Mouse (Mus musculus) c-Kit-positive CD71-negative TER-119-negative erythroid progenitor cells, embryonic 14.5 days (primary cell): ENCODE data around the gene Sgms2.

ENCODE experiments used
- DNase-seq: peaks from one replicate; pipeline ENCODE4 v3.0.0-alpha.2; 2013; ENCODE audit warnings: low read depth

Sgms2 gene

DNA sequence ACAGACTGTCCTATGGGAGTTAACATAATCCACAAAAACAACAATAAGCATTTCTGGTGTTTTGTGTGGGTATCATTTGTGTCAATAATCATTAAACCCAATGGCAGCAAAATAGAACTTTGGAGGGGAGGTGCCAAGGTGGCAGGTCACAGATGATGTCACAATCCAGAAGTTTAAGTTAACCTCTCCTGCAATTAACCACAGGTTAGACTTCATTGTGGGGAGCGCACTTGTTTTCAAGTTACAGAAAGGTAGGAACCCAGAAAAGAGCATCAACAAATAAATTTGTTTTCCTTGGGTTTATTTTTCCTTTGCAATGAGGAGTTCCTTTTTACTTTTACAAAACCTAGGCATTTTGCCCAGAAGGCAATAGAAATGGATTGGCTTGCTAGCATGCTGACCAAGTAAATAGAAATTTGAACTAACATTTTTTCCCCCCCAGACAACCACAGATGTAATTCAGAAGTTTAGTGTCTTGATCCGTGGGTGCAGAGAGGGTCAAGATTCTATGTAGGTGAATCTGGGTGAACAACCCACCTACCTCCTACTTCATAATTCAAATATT lies at the start of gene Sgms2:
Gene Sgms2, minus strand, starts transcription at position 51 of the 565 bp plus-strand sequence.
- DNase-seq: no peak

DNA sequence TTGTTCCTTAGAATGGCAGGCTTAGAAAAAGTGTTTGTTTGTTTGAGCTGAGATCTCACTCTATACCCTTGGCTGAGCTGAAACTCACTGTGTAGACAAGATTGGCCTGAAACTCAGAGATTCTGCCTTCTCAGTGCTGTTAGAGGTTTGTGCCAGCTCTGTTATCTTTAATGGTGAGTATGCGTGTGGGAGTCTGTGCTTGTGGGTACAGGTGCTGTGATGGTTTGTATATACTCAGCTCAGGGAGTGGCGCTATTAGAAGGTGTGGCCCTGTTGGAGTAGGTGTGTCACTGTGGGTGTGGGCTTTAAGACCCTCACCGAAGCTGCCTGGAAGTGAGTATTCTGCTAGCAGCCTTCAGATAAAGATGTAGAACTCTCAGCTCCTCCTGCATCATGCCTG lies 34.0 kb upstream of the Sgms2 start:
- DNase-seq: no peak

DNA sequence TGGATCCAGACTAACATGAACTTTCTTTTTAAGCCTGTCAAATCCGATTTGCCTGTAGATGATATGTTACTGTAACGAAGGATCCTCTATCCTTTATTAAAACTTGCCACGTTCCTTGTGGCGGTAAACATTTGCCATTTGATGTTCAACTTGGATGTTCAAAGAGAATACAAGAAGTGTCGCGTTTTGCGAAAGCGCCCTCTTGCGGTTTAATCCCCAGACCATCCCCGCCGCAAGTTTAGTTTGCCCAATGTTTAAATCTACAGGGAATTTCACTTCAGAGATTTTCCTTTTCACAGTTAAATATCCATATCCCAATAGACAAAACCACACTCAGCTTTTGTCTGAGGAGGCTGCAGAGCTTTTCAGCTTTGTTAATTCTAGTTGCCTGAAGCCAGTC lies 33.6 kb upstream of the Sgms2 start:
- DNase-seq: no peak

DNA sequence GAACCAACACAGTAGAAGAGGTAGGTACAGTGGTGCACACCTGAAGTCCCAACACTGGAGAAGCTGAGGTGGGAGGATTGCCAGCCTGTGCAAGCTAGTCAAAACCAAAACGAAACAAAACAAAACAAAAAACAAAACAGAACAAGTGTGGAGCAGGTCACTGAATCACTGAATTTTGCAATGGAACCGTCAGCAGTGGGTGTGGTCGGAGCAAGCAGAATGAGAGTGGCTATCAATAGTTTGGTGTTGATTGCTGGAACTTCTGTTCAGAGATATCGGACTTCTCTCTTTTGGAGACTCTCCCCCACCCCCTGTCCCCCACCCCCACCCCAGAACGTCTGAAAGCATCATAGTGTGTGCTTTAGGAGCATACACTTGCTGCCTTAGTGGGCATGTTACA lies 33.0 kb upstream of the Sgms2 start:
- DNase-seq: no peak

DNA sequence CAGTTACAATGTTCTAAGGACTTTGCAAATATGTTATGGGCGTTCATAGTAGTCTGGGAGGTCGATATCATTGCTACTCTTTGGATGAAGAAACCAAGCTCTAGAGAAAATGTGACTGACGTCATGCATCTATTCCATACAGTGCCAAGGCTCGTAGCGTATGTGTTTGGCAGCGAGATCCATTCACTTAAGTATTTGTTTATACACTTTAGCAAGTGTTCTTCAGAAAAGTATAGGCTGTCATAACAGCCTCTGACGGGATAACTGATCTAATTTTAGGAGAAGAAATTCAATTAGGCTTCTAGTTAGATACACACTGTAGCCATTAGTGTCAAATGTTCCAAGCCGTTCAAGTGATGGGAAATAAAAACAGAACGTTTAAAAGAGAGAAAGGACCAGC lies 32.5 kb upstream of the Sgms2 start:
- no peak for DNase-seq

DNA sequence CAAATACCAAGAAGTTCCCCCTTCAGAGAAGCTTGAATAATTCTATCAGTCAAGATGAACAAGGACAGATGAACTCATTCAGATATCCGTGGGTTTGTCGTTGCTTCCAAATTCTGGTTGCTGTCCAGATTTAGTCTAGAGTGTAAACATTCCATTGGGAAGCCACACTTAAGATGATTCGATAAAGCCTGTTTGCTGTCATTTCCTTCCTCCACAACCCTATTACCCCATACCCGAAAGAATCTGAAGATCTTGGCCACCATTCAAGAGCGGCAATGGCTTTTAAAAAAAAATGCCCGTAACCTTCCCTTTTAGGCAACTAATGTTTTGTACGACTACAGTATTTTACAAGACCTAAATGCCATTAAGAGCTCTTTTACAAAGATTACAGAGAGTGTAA lies 31.0 kb upstream of the Sgms2 start:
- no peak for DNase-seq

DNA sequence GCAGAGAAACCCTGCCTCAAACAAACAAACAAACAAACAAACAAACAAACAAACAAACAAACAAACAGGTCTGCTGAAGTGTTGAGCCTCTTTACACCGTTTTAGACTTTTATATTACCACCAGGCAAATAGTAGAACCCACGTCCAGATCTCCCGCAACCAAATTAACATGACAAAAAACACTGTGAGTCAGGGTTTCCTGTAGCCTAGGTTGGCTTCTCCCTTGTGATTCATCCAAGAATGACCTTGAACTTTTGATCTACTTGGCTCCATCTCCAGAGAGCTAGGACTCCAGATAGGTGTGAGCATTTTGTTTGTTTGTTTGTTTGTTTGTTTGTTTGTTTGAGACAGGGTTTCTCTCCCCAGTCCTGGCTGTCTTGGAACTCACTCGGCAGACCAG lies 30.0 kb upstream of the Sgms2 start:
- DNase-seq: no peak

DNA sequence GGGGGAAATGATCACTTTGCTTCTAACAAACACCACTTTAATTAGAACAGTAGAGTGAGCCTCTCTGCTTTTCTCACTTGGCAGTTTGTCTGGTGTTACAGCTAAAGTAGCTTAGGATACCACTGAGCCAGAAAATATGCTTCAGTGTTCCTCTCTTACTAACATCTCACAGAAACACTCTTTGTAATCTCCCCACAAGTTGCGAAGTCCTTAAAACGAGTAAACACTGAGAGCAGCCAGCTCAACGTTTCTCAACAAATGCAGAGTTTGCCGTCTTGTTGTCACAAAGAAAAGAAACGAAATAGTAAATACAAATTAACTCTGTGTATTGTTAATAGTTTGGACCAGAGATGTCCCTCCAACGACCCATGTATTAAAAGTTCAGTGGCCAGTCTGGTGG lies 26.5 kb upstream of the Sgms2 start:
- no peak for DNase-seq

DNA sequence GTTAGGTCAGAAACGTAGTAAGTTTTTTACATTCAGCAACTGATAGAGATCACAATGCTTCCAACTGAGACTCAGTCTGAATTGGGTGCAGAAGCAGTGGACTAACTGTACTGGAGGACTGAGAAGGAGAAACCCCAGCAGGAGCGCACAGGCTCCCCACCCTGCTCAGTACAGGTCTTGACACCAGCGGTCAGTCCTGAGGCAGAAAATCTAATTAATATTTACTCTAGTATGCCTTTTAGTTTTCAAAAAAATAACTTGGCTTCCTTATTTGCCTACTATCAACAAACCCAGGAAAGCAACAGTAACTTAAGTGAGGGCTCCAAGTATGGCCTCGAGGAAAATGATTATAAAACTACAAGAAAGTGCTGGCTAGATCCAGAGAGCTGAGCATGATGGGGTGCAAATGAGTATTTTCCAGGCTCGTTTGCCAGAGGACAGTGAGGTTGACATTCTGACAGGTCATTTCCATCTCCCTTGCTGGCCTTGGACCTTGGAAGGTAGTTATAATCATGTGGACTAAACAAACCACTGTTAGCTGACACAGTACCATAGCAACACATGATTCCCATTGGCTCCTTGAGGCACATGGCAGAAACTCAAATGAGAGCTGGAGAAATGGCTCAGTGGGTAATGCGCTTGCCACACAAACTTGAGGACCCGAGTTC lies 25.3 kb upstream of the Sgms2 start:
- DNase-seq: no peak

DNA sequence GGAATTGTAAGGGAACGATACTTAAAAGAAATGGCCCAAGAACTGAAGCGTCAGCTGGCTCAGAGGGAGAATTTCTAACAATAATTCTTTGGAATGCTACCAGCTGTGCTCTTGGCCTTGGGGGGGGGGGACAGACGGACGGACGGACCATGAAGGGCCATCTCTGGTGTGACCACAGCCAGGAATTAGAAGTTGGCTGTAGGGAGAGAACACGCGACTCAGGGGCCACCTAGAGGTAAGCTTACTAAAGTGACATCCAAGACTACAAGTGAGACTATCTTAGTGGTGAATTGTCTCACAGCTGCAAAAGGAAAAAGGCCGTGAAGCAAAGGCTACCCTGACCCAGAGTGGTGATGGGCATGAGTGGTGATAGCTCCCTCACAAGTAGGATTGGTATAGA lies 20.4 kb upstream of the Sgms2 start:
- DNase-seq: no peak

DNA sequence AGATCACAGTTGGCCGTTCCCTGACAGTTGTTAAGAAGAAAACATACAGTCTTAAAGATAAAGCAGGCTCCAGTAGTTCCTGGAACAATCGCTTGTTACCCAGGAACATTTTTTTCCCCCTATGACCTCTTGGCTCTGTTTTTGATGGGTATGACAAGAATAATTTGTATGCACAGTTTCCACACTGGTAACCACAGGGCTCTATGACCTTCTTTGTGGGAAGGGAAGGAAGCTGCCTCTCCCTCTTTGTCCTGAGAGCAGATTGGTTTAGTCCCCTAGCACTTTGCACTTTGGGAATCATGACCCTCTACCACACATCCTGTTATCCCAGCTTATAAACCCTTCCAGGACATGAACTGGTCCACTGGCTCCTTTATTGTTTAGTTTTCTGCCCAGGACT lies 16.8 kb upstream of the Sgms2 start:
- DNase-seq: no peak

DNA sequence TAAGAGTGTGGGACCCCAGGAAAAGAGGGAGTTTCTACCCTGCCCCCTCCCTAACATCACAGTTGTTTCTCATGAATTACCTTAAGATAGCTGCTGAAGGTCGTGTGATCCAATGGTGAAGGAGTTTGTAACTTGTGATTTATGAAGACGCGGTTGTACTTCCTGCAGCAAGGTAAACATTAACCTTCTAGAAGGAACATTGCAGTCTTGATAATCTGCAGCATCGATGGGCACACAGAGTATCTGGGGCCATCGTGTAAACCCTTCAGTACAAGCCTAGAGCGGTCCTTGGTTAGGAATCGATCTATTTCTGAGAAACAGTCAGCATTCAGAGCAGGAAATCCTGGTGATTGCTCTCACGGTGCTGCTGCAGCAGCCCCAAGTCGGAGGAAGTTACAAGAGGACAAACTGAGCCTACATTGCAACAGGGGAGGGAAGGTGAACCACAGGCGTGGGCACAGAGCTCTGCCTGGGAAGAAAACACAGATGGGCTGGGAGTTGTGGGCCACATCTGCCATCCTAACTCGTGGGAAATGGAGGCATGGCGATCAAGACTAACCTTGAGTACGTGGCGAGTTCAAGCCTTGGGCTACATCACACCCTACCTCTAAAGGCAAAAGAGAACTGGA lies 13.5 kb upstream of the Sgms2 start:
- no peak for DNase-seq

DNA sequence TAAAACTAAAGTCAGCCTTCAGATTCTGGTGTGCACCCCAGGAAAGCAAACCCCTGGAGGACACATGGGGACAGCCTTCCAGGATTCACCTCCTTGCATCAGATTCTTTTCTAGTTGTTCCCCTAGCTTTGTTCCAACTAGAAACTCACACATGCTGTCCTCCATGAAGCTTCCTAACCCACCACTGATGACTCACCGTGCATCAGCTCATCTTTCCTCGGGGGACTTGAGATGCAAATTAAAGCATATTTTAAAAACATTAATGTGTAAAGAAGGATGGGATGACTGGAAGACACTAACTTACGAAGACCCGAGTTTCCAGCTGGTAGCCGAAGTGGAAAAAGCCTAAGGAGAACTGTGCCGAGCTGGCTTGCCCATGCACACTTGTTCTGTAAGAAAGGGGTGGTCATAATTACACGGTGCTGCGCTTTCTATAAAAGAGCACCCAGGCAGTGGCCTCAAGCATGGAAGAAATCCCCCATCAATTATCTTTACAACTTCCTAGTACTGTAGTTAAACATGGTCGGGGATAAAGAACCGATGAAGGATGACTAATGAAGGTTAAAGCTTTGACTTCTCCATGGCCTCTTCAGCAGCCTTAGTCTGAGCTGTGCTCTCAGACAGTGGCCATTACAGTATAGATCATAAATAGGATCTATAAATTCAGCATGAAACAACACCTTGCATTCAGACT lies 10.6 kb upstream of the Sgms2 start:
- no peak for DNase-seq

DNA sequence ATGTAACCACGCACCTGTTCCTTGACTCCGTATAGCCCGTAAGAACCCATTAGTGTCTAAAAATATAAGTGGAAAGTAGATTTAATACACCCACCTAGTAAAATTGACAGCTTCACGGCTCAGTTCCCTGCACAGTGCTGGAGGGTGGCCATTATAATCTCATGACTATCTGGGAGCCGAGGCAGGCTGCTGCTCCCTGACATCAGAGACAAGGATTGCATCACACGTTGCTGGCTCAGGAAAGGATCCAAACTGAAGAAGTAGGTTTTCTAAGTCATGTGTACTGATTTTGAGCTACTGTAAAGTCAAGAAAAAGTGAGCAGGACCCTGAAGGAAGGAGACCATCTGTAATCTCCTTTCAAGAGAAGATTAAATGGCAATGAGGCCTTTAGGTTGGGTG lies 8.4 kb upstream of the Sgms2 start:
- DNase-seq: no peak

DNA sequence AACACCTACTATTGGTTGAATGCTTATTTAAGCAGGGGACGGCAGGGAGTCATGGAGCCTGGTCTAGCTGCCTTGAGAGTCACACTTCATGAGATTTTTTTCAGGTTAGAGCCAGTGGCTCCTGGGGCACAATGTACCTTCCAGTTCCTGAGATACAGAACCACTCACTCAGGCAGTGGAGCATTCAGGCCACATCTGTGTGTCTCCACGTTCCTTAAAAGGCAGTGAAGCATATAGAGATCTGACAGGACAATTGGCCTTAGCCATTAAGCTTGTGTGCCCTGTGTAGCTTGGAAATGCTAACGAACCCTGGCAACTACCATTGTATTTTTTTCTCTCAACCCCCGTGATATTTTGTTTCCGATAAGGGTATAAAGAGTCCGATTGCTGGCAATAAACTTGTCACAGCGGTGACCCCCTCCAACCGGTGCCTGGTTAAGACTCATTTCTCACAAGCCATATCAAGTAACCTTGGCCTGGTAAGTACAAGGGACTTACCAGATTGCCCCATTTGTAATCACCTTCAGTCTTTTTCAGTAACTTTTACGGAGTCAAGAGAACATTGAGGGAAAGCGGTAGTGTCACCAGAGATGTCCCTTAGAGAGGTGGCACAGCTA lies 5.4 kb upstream of the Sgms2 start:
- no peak for DNase-seq

DNA sequence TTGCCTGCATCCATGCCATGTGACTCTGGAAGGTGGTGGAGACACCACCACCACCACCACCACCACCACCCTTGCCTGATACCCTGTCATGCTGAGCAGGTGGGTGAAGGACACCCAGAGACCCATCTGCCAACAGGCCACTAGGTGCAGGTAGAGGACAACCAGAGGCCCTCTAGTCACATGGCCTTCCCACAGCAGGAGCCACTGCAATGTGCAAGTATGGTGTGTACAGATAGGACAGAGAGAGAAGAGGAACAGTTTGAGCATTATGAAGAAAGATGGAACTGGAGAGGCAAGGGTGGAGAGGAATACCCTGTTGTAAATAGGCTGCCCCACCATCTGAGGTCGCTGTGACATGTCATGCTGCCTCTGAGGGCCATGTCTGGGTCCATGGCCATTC lies 3.9 kb upstream of the Sgms2 start:
- DNase-seq: no peak

DNA sequence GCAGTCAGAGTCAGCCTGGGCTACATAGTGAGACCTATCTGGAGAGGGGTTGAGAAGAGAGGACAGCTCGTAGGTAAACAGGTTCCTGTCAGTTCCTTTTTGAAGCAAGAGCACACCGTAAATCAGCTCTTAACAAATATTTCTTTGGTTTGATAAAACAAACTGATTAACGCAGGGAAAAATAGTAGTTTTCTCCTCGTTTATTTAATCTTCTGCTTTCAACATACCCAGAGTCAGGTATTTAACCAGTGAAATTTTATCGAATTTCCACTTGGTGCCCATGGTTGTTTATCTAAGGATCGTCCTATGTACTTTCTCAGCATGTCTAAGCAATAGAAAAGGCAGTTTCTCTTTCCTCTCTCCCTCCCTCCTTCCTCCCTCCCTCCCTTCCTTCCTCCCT lies 2.0 kb upstream of the Sgms2 start:
- DNase-seq: no peak

DNA sequence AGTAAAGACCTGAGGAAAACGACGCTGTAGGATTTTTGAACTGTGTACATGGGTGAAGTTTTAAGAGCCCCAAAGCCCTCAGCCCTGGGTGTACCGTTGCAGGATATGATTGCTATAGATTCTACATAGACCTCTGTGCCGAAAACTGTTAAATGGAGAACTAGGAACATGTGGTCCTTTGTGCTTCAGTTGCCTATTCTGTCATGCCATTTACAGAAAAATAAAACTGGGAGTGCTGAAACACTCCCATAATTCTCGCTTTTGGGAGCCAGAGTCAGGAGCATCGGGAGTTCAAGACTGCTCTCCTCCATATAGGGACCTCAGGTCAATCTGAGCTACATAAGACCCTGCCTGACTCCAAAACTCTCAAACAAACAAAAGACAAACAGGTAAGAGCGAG lies 769 bp upstream of the Sgms2 start:
- DNase-seq: no peak

DNA sequence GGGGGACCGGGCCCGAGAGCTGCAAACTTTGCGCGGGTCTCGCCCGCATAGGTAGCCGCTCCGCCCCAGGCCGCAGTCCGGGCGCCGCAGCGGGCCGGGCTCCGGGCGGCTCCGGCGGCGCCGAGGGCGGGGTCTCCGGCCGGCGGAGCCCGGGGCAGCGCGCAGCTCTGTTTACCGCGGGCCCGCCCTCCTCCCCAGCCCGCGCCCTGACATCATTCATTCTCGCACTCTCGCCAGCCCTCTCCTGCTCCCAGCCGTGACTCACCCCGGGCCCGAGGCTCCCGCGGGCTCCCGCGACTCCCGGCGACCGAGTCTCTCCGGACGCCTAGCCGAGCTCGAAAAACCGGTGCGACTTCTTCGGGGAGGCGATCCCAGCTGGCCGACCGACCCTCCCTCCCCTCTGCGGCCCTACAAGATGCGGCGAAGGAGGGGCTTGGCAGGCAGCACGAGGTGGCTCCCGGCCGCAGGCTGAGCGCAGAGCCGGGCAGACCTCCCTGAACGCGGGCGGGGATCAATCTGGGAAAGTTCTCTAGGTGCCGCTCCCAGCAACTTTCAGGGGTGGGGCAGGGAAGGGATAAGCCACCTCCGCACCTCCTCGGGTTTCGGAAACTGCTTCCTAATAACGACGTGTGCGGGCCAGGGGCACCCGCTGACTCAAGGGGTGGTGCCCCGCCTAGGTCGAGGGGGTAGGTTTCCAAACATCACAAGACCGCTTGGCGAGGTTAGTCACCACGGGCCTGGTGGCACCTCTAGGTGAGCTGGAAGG lies 885 bp downstream of the Sgms2 start:
- no peak for DNase-seq

DNA sequence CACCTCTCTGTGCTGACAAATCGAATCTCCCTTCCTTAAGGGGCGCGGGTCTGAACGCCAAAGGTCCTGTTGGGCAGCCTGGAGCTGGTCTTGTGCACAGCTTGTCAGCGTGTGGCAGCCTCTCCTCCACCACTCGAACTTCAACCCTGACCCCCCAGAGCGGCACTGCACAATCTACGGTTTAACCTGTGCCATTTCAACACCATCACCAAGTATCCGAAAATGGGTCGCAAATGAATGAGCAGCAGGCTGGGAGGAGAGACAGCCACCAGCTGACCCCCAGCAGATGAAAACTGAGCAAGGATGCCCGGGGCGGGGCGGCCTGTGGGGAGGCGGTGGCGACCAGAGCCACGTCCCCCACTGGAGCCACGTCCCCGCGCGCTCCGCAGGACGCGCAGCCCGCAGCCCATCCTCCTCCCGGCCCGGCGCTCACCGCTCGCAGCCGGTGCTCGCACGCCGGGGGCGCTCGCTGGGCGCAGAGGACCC lies 1.5 kb downstream of the Sgms2 start:
- DNase-seq: no peak

DNA sequence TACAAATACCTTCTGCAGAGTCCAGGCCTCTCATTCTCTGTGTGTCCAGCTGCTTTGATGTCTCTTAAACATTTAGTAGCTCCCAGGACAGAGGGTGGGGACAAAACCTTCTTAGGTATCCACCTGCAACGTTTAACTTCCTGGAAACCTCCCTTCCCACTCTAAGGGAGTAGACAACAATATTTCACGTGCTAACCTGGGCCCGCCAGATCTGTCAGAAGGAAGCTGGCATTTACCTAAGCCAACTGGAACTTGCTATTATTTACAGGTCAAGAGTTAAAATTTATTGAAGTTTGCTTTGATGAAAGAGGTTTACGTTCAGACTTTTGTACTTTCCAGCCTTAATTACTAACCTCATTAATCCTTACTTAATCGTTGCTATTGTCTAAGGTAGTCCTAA lies 2.2 kb downstream of the Sgms2 start:
- no peak for DNase-seq

DNA sequence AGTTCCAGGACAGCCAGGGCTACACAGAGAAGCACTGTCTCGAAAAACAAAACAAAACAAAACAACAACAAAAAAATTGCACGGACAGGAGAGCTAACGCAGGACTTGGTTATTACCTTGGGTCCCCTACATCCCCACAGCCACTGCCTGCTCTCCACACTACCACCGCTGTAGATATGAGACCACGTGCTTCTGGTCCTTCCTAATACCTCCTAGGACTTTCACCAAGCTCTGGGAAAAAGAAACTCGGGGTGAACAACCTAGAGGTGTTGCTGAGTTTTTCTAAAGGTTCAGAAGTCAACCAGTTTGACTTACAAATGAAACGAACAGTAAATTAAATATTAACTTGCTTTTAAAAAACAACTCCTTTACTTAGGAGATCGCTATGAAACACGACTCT lies 2.8 kb downstream of the Sgms2 start:
- DNase-seq: no peak
